Mouse (Mus musculus): ENCODE results near the gene Vdr.

The Vdr gene

GRCm38 (mm10) chr15:97920306-97920705 is 9.9 kb upstream of the Vdr start:
- no peak for DNase-seq (ENCODE audit: low read depth, low spot score)

- DNase-seq (ENCODE audit: low read depth, low spot score): no peak
These were observed 8.8 kb upstream of the Vdr start for GRCm38 (mm10) chr15:97919217-97919616.

GRCm38 (mm10) chr15:97917994-97918393 is 7.6 kb upstream of the Vdr start:
- DNase-seq (ENCODE audit: low read depth, low spot score): no peak

GRCm38 (mm10) chr15:97914331-97914747 is 3.9 kb upstream of the Vdr start:
- peak; percentile 27 for DNase-seq (ENCODE audit: low read depth, low spot score)

DNA sequence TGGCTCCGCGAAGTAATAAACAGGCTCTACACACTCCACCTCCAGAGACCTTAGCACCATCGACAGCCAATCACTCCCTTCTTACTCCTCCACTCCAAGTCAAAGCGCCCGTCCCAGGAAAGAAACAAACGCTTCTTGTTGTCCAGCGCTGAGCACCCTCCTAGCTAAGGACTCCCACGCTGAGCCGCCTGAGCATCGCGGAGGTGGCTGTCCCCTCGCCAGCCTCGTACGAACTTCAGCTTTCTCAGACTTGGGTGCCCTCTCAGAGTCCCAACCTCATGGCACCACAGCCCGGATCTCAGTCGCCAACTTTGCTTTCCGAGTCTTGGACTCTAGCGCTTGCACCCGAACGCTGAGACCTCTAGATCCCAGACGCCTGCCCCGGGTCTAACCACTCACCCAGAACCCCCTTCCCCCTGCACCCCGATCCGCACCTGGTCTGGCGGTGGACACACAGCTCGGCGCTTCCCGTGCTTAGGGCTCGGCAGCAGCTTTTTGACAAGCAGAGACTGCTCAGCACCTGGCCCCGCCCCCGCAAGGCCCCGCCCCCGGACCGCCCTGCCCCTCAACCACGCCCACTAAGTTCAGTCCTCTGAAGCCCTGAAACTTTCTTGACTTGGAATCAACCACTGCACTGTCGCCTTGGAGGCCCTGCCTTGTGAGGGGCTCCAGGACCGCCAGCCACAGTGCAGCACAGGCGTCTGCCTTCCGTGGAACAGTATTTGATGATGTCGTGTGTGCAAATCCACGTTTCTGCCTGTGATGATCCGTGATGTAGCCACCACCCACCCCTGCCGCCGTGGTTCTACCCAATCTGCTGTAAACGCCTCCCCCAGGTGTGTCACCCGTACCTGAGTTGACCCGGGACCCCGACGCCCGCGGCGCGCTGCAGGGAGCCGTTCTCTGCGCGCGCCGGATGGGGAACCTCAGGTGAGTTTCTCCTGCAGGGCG is 2.4 kb downstream of the Vdr start:
- DNase-seq (ENCODE audit: low read depth, low spot score): peak; percentile 43

DNA sequence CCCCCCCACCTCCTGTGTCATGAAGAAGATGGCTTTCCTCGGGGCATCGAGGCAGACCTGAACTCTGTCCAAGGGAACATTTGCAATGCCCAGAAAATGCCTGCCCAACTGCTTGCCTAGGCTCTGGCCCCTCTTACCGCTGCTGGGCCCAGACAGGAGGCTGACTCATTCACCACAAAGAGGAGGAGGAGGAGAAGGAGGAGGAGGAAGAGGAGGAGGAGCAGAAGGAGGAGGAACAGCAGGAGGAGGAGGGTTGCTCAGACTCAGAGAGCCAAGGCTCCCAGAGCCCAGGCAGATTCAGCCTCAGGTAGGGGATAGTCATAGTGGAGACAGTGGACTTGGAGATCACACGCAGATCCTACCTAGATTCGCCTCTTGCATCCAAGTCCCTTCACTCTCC is 3.2 kb downstream of the Vdr start:
- DNase-seq (ENCODE audit: low read depth, low spot score): no peak

DNA sequence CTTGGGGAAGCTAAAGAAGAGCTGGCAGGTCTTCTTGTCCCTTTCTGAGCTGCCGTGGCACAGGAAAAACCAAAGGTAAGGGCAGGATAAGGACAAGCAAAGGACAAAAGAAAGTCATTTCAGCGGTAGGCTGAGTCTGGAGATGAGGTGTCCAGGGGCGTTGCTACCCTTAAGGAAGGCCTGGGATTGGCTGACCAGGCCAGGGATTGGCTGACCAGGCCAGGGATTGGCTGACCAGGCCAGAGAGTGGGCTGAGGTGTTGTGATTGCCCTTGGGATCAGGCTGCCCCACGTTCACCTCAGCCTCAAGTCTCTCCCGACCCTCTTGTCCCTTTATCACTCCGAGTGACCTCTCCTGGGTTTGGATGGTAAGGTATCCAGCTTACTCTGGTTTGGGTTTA is 5.1 kb downstream of the Vdr start:
- no peak for DNase-seq (ENCODE audit: low read depth, low spot score)

GRCm38 (mm10) chr15:97904339-97904991 is 6.0 kb downstream of the Vdr start:
- DNase-seq (ENCODE audit: low read depth, low spot score): no peak

DNA sequence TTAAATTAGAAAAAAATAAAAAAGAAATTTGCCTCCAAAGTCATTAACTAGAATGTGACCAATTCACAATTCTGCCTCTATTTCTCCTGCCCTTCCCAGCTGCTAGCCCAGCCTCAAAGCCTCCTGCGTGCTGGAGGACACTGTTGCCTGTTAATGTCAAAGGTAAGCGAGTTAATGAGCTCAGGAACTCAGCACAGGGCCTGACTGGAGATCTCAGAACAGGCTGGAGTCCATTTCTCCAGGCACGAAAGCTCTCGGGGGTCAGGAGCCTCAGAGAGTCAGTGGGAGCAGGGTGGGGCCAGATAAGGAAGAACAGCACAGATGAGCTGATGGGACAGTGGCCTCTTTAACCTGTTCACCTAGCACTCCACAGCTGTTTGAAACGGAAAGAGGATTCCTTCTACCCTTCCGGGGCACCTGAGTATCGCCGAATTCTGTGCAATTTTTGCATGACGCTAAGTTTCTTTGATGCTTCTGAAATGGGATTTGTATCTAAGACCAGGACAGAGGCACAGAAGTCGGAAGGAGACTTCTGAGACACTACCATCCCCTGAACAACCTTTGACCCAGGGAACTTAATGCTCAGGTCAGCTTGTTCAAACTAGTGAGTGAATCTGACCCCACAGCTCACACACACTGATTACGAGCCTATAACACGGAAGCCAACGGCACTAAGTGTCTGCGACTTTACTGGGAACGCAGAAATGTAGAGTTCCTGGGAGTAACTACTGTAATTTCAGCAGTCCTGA is 7.0 kb downstream of the Vdr start:
- no peak for DNase-seq (ENCODE audit: low read depth, low spot score)

- DNase-seq (ENCODE audit: low read depth, low spot score): no peak
These were observed 9.4 kb downstream of the Vdr start for GRCm38 (mm10) chr15:97900991-97901390.

DNA sequence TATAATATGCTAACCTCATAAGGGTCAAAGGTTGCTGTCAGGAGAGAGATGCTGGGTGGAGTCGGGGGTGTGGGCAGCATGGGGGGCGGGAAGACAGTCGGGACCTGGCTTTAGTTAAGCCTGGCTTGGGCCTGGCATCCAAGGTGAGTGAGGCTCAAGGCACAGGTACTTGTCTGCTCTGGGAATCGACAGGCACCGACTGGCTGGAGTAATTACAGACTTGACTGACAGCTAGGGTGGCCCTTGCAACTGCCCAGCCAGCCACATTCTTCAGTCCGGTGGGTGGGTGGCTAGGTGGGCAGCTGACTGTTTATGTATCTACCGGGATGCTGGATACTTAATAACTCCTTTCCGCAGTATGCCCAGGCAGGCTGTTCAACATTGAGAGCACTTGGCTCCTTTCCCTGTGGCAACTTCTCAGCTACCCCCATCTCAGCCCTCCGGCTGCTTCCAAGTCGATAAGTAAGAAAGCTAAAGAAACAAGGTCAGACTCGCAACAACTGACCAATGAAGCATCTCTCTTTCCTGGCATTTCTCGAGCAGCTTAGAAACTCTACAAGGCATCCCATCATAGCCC is 10.0 kb downstream of the Vdr start:
- no peak for DNase-seq (ENCODE audit: low read depth, low spot score)

GRCm38 (mm10) chr15:97899714-97900113 is 10.7 kb downstream of the Vdr start:
- no peak for DNase-seq (ENCODE audit: low read depth, low spot score)

DNA sequence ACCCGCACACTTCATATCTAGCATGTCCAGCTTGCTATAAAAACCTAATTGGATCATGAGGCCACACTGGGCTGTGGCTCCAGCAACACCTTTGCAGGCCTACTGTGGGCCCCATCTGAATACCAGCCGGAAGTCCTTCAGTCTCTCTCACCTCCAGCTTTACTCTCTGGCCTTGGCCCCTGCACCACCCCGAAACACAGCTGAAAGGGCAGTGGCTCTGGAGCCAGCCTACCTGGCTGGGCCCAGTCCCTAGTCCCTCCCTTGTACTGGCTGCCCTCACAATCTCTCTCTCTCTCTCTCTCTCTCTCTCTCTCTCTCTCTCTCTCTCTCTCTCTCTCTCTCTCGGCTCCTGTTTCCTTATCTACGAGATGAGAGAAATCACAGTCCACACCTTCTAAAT is 11.6 kb downstream of the Vdr start:
- DNase-seq (ENCODE audit: low read depth, low spot score): no peak

DNA sequence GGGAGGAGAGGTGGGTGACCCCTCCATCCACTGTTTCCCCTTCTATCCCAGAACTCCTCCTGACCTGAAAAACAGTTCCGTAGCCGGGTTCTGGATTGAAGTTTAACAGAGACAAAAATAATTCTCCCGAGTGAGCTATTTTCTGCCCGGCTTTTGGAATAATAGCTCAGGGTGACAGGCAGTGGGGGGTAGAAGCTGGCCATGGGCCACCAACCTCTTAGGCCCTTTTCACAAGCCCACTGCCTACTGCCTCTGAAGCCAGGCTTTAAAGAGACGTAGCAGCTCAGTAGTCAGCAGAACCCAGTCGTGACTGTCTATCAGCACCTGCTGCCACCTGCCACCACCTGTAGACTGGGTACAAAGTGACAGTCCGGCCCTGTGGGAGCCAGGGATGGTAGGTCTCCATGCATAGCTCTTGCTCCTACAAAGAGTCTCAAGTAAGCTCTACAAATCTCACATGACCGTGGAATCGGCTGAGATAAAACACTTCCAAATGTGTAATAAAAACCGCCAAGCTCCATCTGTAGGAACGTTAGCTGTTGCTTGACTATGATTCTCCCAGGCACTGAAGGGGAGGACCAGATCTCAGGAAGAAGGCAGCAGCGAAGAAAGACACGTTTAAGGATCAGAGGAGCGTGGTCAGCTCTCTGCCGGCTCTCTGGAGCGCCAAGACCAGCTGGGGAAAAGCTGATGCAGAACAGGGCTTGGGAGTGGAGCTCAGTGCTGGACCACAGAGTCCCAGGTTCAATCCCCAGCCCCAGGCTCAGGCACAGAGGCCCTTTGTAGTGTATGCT is 13.4 kb downstream of the Vdr start:
- DNase-seq (ENCODE audit: low read depth, low spot score): no peak

DNA sequence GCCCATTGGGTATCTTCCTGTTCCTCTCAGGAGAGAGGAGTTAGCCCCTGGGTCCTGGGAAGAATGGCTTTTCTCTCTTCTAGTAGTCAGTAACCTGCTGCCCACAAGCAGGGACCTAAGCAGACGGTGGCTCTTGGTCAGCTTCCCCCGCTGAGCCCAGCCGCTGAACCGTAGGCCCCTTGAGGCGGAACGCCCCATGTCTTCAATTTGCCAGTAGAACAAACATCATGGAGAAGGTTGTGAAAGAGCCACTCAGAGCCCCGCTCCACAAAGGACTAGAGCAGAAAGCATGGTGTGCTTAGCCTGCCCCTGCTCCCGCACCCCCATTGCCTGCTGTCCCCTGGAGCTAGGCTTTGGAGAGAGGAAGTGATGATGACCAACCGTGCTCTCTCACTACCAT is 14.1 kb downstream of the Vdr start:
- no peak for DNase-seq (ENCODE audit: low read depth, low spot score)

- DNase-seq (ENCODE audit: low read depth, low spot score): no peak
These were observed 14.6 kb downstream of the Vdr start for GRCm38 (mm10) chr15:97895847-97896246.

DNA sequence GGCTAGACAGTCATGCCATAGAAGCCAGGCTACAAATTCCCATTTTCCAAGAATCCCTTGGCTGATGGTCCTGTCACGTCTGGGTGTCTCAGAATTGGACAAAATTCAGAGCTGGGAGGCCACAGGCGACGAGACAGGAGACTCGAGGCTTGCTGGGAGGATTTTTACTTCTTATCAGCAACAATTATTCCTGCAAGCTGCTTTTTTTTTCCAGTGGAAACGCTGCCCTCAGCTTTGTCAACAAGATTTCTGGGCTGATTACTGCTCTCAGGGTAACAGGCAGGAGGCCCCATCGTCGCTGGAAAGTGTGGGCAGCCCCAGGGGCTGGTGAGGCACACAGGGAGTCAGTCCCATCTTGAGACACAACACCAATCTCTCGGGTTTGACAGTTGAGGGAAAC is 17.9 kb downstream of the Vdr start:
- DNase-seq (ENCODE audit: low read depth, low spot score): no peak

GRCm38 (mm10) chr15:97890450-97890849 is 20.0 kb downstream of the Vdr start:
- no peak for DNase-seq (ENCODE audit: low read depth, low spot score)

GRCm38 (mm10) chr15:97890017-97890416 is 20.4 kb downstream of the Vdr start:
- DNase-seq (ENCODE audit: low read depth, low spot score): no peak

DNA sequence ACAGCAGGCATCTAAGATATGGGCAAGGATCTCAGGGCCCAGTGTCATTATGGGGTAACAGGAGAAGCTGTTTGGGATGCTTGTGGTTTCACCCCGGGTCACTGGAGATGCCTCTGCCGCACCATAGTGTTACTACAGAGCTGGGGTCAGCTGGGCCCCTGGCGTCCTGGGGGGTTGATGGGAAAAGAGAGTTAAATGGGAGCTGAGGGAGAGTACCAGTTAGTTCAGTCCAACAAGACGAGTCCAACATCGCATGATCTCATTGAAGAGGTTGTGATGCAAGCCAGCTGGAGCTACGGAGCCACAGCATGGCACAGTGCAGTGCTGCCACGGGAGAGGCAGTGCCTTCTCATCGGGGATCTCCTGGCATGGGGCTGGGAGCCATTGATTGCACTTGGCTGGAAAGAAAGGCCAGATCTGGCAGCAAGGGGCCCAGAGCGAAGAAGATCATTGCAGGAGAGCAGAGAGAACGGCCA is 22.9 kb downstream of the Vdr start:
- no peak for DNase-seq (ENCODE audit: low read depth, low spot score)

DNA sequence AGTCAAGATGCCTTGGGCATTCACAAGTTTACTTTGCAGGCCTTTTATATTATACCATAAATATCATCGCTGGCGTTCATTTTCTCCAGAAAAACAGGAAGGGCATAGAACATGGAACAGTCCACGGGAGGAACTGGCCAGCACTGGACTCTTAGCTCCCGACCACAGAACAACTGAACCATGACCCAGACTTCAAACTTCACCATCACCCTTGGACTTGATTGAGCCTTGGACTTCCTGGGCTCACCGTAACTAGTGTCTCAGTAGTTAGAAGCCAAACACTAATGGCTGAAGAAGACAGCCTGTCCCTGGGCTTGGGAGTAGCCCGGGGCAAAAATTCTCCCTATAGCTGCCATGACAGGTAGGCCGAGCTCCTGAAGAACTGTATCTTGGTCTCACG is 29.0 kb downstream of the Vdr start:
- no peak for DNase-seq (ENCODE audit: low read depth, low spot score)
